Mouse (Mus musculus) kidney, postnatal 4 days (tissue): ENCODE results near the gene Tjp3.

Source experiments
- DNase-seq, 2 experiments: peaks; one replicate each; pipeline ENCODE4 v3.0.0; 2021; ENCODE audit warnings: mixed read lengths in 2 of 2

Gene Tjp3

DNA sequence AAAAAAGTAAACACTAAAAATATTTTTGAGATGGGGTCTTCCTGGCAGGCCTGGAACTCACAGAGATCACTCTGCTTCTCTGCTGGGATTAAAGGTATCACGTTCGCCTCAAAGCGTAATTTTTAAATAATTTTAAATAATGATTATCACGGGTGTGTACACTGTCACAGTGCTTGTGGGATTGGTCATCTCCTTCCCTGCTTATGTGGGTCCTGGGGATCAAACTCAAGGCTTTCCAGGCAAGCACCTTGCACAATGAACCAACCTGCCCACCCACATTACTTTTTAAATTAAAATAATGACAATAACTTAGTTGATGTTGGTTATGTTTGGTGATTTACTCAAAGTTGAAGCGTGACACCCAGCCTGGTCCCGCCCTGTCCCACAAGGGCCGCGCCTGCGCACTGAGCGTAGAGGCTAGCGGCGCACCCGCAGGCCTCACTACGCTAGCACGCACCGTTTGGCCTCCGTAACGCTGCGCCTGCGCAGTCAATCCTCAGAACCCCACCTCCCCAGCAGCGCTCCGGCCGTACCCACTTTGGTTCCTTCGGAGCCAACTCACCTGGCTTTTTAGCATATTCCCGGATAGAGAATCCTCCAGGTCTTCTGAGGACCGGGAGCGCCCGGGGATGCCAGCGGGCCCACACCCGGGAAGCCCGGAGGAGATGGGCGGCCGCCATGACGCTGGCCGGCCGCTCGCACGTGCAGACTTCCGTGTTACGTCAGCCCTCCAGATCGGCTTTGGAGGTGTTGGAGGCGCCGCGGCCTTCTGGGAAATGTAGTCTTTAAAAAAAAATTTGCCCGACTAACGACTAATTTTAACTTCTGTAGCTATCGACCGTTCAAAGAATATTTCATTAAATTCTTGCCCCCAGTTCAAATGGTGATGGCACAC is 24.9 kb downstream of the Tjp3 start, which contains the start of the genes Mrpl54 and Apba3:
Mrpl54 (minus strand) TSS at position 724 of the 895 bp plus-strand sequence.
Apba3 (plus strand) TSS at position 750 of the 895 bp plus-strand sequence.
- DNase-seq, result peak; percentile 97 to 98

DNA sequence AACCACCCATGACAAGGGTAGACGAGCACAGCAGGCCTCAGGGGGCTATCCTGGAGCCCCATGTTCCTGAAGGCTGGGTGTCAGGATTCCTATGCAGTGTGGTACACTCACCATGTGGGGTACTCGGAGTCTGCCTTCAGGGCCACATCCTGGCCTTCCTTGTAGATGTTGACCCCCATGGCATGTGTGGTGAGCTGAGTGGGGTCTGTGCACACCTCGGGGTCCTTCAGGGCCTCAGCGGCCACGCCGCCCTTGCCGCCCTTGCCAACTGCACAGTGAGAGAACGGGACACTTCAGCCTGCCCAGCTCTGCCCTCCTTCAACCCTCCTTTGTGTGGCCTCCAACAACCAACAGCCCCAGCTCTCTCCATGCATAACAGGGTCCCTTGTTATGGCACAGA is 25.8 kb downstream of the Tjp3 start:
- no peak for DNase-seq

- no peak for DNase-seq
These were observed 30.4 kb downstream of the Tjp3 start for GRCm38 (mm10) chr10:81261025-81261424.

DNA sequence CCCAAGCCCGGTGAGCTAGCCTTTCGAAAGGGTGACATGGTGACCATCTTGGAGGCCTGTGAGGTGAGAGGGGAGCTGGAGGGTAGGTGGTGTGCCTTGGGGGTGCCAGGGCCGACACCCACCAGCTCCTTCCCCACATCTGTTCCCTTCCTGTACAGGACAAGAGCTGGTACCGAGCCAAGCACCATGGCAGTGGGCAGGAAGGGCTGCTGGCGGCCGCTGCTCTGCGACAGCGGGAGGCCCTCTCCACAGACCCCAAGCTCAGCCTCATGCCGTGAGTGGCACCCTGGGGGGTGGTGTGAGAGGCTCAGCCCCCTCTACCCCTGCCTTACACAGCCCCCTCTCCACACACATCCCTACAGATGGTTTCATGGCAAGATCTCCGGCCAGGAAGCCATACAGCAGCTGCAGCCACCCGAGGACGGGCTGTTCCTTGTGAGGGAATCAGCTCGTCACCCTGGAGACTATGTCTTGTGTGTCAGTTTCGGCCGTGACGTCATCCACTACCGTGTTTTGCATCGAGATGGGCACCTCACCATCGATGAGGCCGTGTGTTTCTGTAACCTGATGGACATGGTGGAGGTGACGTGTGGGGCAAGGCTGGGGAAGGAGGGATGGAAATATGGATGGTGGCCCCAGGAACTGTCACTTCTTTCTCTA is 32.0 kb downstream of the Tjp3 start:
- DNase-seq, result no peak

GRCm38 (mm10) chr10:81257158-81258039 is 34.0 kb downstream of the Tjp3 start:
- DNase-seq, result peak; percentile 30 to 54

- no peak for DNase-seq
These were observed 36.5 kb downstream of the Tjp3 start for GRCm38 (mm10) chr10:81254886-81255285.

- DNase-seq, result peak; percentile 73 to 78
These were observed 38.7 kb downstream of the Tjp3 start, which contains the start of gene Matk for GRCm38 (mm10) chr10:81252424-81253419. Gene Matk, plus strand, starts transcription at chr10:81252935.

GRCm38 (mm10) chr10:81249442-81249841 is 41.9 kb downstream of the Tjp3 start:
- DNase-seq, result no peak

GRCm38 (mm10) chr10:81247804-81248203 is 43.6 kb downstream of the Tjp3 start:
- no peak for DNase-seq

DNA sequence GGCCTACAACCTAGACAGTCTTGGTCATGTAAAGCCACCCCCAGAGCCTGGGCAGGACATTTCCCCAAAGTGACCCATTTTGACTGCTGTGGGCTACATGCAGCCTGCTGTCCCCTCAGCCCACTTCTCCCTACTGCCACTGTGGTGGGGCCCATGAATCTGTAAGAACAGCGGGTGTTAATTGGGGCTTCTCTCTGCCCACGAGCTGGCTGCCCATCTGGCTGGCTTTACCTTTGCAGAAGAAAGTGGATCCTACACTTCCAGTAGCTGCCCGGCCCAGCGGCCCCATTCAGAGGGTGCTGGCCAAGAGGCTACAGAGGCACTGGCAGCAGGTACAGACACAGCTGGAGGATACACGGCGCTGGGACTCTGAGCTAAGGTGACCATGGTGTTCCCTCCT is 46.2 kb downstream of the Tjp3 start:
- no peak for DNase-seq

GRCm38 (mm10) chr10:81244595-81244994 is 46.8 kb downstream of the Tjp3 start:
- DNase-seq, result peak; percentile 89 to 90

GRCm38 (mm10) chr10:81244146-81244545 is 47.2 kb downstream of the Tjp3 start:
- no peak for DNase-seq

DNA sequence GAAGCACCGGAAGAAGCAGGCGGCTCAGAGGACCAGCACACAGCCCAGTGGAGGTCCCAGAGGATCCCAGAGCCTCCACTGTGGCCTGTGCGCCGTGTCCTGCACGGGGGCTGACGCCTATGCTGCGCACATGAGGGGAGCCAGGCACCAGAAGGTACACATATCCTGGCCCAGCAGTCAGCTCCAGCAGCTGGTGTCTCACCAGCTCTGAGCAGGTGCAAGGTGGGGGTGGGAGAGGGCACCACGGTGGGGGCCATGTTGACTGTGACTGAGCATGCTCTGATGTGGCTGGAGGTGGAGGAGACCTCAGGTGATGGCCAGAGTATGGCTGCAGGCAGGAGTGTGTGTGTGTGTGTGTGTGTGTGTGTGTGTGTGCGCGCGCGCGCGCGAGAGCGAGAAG is 49.4 kb downstream of the Tjp3 start:
- no peak for DNase-seq

DNA sequence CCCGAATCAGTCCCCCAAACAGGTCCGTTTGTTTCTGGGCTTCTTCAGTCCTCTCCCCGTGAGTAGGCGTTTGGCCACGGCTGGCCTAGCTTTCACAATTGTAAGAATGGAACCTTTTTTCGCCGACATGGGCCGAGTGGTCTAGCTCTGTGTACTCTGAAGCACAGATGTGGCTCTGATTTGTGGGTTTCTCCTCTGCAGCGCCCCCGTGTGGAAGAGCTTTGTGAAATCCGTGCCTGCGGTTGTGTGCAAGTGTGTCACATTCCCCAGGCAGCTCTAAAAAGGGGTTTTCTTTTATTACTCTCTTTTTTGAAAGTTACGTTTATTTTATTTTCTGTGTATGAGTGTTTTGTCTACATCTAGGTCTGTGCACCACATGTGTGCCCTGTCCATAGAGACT is 50.5 kb downstream of the Tjp3 start:
- peak; percentile 75 to 79 for DNase-seq

GRCm38 (mm10) chr10:81238618-81239017 is 52.8 kb downstream of the Tjp3 start:
- DNase-seq, result no peak

- DNase-seq, result no peak
These were observed 54.7 kb downstream of the Tjp3 start for GRCm38 (mm10) chr10:81236471-81237268.

DNA sequence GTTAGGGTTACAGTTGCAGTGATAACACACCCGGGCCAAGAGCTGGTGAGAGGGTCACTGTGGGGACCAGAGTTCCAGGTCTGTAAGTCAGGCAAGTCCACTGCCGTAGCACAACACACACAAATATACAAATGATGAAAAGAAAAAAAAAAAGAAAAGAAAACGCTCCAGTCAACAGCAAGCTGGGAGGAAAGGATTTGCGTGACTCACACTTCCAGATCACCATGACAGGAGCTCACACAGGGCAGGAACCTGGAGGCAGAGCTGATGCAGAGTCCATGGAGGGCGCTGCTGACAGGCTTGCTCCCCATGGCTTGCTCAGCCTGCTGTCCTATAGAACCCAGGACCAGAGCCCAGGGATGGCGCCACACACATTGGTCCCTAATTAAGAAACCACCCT is 57.2 kb downstream of the Tjp3 start:
- no peak for DNase-seq

GRCm38 (mm10) chr10:81233226-81233585 is 58.2 kb downstream of the Tjp3 start:
- DNase-seq, result no peak

DNA sequence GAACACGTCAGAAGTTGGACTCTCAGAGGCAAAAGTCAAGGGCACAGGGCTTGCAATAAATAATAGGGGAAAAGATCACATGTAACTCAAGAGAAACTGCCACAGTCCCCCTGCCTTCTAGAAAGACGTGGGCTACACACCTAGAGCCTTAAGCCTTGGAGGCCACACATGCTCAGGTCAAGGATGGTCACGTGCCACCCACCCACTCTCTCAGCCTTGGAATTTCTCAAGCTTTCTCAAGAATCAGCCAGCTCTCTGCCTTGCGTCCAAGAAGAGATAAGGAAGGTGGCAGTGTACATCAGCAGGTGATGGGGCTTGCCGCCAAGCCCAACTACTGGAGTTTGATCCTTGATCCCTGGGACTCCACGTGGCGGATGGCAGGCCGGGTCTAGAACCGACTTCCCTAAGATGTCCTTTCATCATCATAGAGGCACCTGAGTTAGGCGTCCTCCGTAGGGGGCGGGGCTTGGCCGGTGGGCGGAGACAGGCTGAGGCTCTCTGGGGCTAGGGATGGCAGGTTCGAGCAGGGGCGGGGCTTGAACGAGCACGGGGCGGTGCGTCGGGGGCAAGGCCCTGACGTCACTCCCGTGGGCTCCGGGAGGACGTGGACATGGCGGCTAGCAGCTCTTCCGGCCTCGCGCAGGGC is 58.7 kb downstream of the Tjp3 start, which contains the start of gene Zfr2:
Zfr2 (plus strand) TSS at position 576 of the 646 bp plus-strand sequence.
- peak; percentile 95 to 97 for DNase-seq

DNA sequence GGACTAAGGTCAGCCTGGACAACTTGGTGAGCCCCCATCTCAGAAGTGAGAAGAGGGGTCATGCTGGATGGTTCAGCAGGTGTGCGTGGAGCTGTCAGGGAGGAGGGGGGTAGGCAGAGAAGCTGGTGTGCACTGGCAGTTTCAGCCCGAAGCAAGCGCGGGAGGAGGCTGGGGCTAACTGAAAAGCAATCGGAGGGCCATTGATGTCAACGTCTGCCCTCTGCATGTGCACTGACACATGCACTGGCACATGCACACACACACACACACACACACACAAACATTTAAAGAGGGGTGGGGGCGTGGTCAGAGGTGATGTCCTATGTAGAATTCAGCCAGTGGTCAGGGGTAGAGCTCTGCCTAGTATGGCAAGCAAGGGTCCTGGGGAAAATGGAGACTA is 59.9 kb downstream of the Tjp3 start:
- DNase-seq, result no peak
